Mouse (Mus musculus) forelimb bud, embryonic 11.5 days (tissue): ENCODE results near the gene Ptpn18.
"Not testable (repeated sequence)": the region's sequence is repeated elsewhere in the genome, so short reads cannot be mapped to it uniquely, and the experiment has no call there.

Experiments used
- DNase-seq: peaks from one replicate; pipeline ENCODE4 v3.0.0-alpha.2; 2012; ENCODE audit warnings: low read depth, low spot score

The Ptpn18 gene

DNA sequence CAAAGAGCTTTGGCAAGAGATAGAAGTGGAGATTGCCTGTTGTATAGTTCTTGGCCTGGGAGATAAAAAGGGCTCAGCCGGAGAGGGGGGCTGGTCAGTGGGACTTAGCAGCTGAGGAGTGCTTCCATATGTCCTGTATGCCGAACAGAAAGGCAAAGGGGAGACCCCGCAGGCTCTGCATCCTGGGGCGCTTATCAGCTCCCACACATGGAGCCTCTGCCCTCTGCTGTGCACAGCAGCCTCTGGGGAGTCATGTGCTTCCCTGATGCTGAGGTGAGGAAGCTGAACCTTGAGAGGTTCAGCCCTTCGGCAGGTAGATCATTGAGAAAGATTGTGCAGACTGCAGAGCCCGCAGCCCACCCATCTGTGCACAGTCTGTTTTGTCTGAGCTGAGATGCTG, 57.7 kb downstream of the Ptpn18 start:
- DNase-seq: not testable (repeated sequence)

- not testable (repeated sequence) for DNase-seq
These were observed 58.2 kb downstream of the Ptpn18 start for GRCm38 (mm10) chr1:34517797-34518196.

GRCm38 (mm10) chr1:34518259-34518658, 58.7 kb downstream of the Ptpn18 start:
- DNase-seq: no peak

DNA sequence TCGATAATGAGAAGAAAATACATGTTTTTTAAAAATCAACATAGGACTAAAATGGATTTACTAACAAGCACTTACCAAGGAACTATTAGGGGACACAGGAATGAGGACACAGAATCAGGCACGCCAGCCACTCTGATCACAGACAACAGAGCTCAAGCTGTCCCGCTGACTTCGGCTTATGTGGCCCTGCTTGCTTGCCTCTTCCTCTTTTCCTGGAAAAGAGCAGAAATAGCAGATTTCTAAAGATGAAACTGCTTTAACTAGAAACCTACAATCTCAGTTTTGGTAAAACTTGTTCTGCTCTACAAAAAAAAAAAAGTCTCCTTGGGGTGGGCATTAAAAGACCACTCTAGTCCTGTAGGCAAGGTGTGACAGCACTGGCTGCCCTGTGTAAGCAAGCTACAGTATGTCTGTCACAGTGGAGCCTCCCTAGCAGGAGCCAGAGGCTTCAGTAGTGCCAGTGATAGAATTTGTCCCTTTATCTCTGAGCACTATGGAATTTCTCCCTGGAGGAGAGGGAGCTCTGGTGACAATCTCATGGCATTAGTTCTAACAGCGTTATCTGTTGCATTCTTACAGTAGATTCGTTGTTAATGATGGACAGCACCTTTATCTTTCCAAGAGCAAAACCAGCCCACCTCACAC, 62.8 kb downstream of the Ptpn18 start:
- DNase-seq: no peak

DNA sequence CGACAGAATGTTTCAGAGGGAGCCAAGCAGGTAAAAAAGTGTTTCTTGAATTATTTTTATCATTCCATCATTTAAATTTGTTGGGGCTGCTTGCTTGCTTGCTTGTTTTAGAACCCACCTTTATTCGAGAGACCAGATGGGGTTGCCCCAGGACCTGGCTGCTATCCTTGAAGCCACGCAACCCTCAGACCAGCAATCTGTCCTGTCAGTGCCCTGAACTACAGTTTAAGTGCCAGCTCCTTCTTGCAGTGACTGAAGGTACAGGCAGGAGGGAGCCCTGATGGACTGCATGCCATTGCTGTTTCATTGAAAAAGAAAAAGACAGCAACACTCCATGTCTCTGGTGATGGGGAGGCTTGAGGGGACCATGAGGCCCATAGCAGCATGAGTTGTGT, 63.3 kb downstream of the Ptpn18 start:
- no peak for DNase-seq

DNA sequence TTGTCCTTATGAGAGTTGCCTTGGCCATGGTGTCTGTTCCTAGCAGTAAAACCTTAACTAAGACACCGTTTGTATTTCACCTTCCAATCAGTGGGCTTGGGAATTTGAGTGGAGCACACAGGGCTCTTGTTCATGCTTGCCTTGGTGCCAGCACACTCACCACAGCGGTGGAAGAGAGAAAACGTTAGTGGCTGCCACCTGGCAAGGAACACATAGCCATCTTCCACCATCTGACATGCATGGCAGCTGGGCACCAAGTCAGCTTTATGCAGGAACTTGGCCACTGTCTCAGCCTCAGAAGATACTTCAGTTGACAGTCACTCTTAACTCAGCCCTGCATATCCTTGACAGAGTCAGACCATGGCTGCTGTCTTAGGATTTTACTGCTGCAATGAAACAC, 64.1 kb downstream of the Ptpn18 start:
- no peak for DNase-seq
